Mouse (Mus musculus): Measurements from ENCODE around the gene Spata20.

DNA sequence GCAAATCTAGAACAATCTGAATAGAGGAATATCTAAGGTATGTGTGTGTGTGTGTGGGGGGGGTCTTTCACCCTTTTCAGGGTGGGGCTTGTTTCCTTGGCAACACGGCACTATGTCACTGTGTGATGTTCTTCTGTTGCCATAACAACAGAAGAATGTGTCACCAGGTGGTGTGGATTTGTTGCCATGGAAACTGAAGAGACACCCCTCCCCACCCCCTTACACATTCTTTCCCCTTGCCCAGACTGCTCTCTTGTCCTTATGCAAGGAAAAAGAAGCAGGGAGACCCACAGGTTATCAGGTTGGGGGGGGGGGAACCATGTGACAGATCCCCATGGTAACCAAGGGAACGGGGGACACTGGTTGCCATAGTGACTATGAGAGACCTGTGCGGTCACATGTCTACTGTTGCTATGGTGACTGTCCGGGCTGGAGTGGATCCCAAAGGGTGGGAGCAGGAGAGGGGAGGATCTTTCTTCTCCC, 17.4 kb downstream of the Spata20 start:
- TF ChIP-seq CHD2 (IDR thresholded peaks at IDR 0.05; ENCODE audit: low read depth, low read length) (no peak), ZC3H11A (IDR thresholded peaks at IDR 0.05; ENCODE audit: borderline replicate concordance, low read depth, low read length) (no peak), ZNF384 (IDR thresholded peaks at IDR 0.05; ENCODE audit: low read depth, low read length) (no peak), HCFC1 (IDR thresholded peaks at IDR 0.05; ENCODE audit: borderline replicate concordance, insufficient read depth, low read length) (no peak), MAFK (IDR thresholded peaks at IDR 0.05; ENCODE audit: insufficient read depth, low read depth, low read length) (no peak)
